Mouse (Mus musculus) C2C12 (cell line): ENCODE measurements around the gene L3mbtl4.

Experiments used
- CEBPB ChIP-seq: IDR thresholded peaks from one replicate; pipeline ENCODE4 v1.6.1; 2011; ENCODE audit warnings: low read depth, mild to moderate bottlenecking, control low read depth, moderate library complexity
- CTCF ChIP-seq: IDR thresholded peaks from one replicate; pipeline ENCODE4 v1.5.1; 2011; ENCODE audit not compliant: control insufficient read depth, insufficient read depth, insufficient read length
- MAX ChIP-seq: IDR thresholded peaks from one replicate; pipeline ENCODE4 v1.6.1; 2011; ENCODE audit warnings: mild to moderate bottlenecking, control low read depth
- MYOD1 ChIP-seq: IDR thresholded peaks from one replicate; pipeline ENCODE4 v1.6.1; 2011; ENCODE audit warnings: low read depth; ENCODE audit not compliant: control insufficient read depth, insufficient read length
- MYOG ChIP-seq: IDR thresholded peaks from one replicate; pipeline ENCODE4 v1.6.1; 2011; ENCODE audit not compliant: control insufficient read depth, insufficient read length; ENCODE audit errors: extremely low read depth
- USF1 ChIP-seq: IDR thresholded peaks from one replicate; pipeline ENCODE4 v1.6.1; 2011; ENCODE audit warnings: low read depth, mild to moderate bottlenecking, control low read depth, moderate library complexity

- TF ChIP-seq CTCF (no peak), MYOD1 (no peak), CEBPB (no peak), MAX (no peak), USF1 (no peak), MYOG (no peak)
These were observed 14.5 kb downstream of the L3mbtl4 start for GRCm38 (mm10) chr17:68288094-68288493.
